Mouse (Mus musculus) forebrain, postnatal 0 days (tissue): Measurements from ENCODE around the gene Spc25. TPM values are rescaled to one million over a fixed set of nuclear protein-coding genes. Genes with fewer than 3 reads are reported as not detected.

ENCODE experiments used
- ATAC-seq: fragments of 200-750 bp; cut with Nextera tagmentation; 2 replicates; pipeline ENCODE4 v1.8.0; 2017; ENCODE audit warnings: mild to moderate bottlenecking, moderate library complexity
- DNase-seq: peaks from one replicate; pipeline ENCODE4 v3.0.0-alpha.2; 2015
- H3K27ac ChIP-seq: fragments of 300-500 bp; sonication (generic); 2 replicates; pipeline ENCODE4 v1.5.1; 2014; ENCODE audit warnings: low read depth, mild to moderate bottlenecking, antibody characterized with exemption, low read length, moderate library complexity, mixed read lengths
- H3K27me3 ChIP-seq: fragments of 300-500 bp; sonication (generic); 2 replicates; pipeline ENCODE4 v1.6.1; 2014; ENCODE audit warnings: mild to moderate bottlenecking, low read length, mixed read lengths; ENCODE audit not compliant: insufficient read depth
- H3K36me3 ChIP-seq: fragments of 300-500 bp; sonication (generic); 2 replicates; pipeline ENCODE4 v1.6.1; 2014; ENCODE audit warnings: mild to moderate bottlenecking, moderate library complexity; ENCODE audit not compliant: insufficient read depth
- H3K4me1 ChIP-seq: fragments of 300-500 bp; sonication (generic); 2 replicates; pipeline ENCODE4 v1.6.1; 2014; ENCODE audit warnings: antibody characterized with exemption; ENCODE audit not compliant: insufficient read depth
- H3K4me2 ChIP-seq: fragments of 300-500 bp; sonication (generic); 2 replicates; pipeline ENCODE4 v1.6.1; 2014; ENCODE audit warnings: low read depth, mild to moderate bottlenecking, moderate library complexity
- H3K4me3 ChIP-seq: fragments of 300-500 bp; sonication (generic); 2 replicates; pipeline ENCODE4 v1.5.1; 2014; ENCODE audit warnings: low read depth, low read length, mixed read lengths
- H3K9ac ChIP-seq: fragments of 300-500 bp; sonication (generic); 2 replicates; pipeline ENCODE4 v1.6.1; 2014; ENCODE audit warnings: mild to moderate bottlenecking
- H3K9me3 ChIP-seq: fragments of 300-500 bp; sonication (generic); 2 replicates; pipeline ENCODE4 v1.6.1; 2016; ENCODE audit warnings: low read length
- CTCF ChIP-seq: sonication (generic); IDR thresholded peaks from 2 replicates; pipeline ENCODE4 v1.5.1; 2016; ENCODE audit warnings: antibody characterized with exemption, control low read depth, low read depth
- WGBS: fragments of 180-500 bp; shearing (Covaris S2); extraction: QIAGEN DNeasy Blood & Tissue Kit; methylation state at CpG from one replicate; pipeline ENCODE4 v1.1.7; 2014; 5-methylcytosine and 5-hydroxymethylcytosine counted together
- polyA plus RNA-seq: library from polyadenylated mRNA; unstranded; fragments of >200 nt; fragmentation: Nextera tagmentation; extraction: Ambion mirVana; gene quantifications from 2 replicates; pipeline ENCODE4 v1.2.1, GENCODE M21; 2015
- total RNA-seq: library from RNA; depleted of rRNA; stranded (reverse); fragments of >200 nt; gene quantifications from 2 replicates; pipeline ENCODE4 v1.2.3, GENCODE M21; 2014

Gene Spc25
- total and polyA plus RNA-seq, 2 experiments from 2014 or later, result 10.5 to 21.3 TPM

GRCm38 (mm10) chr2:69212652-69213051 is 6.7 kb upstream of the Spc25 start:
- Histone ChIP-seq H3K4me2 (no peak overlapping the region), H3K9ac (no peak overlapping the region), H3K36me3 (no peaks in the 10 kb centered on the region), H3K27me3 (no peaks in the 10 kb centered on the region), H3K4me3 (no peak overlapping the region), H3K27ac (no peak overlapping the region), H3K9me3 (no peaks in the 10 kb centered on the region), H3K4me1 (no peaks in the 10 kb centered on the region)
- WGBS, result 65% methylated on average over 10 of the region's 10 CpGs
- DNase-seq (no peak), ATAC-seq (no peak)
- no peak for TF ChIP-seq CTCF

GRCm38 (mm10) chr2:69210773-69211172 is 4.8 kb upstream of the Spc25 start, which contains the start of gene G6pc2:
G6pc2 (plus strand) TSS chr2:69211073.
- H3K36me3 ChIP-seq, result no peaks in the 10 kb centered on the region
- 82% methylated on average over 7 of the region's 7 CpGs for whole genome bisulfite sequencing
- H3K9me3 ChIP-seq, result no peaks in the 10 kb centered on the region
- H3K4me1 ChIP-seq, result no peaks in the 10 kb centered on the region
- DNase-seq, result no peak
- ATAC-seq, result no peak
- no peak within 1 kb of the TSS for H3K9ac ChIP-seq
- no peak within 1 kb of the TSS for H3K4me3 ChIP-seq
- TF ChIP-seq CTCF, result no peak
- no peaks in the 10 kb centered on the region for H3K27me3 ChIP-seq
- H3K27ac ChIP-seq, result no peak within 1 kb of the TSS
- no peak within 1 kb of the TSS for H3K4me2 ChIP-seq

GRCm38 (mm10) chr2:69209684-69210083 is 3.7 kb upstream of the Spc25 start:
- Histone ChIP-seq H3K4me2 (no peak overlapping the region), H3K4me3 (no peak overlapping the region), H3K9ac (no peak overlapping the region), H3K27ac (no peak overlapping the region), H3K9me3 (no peaks in the 10 kb centered on the region), H3K27me3 (no peaks in the 10 kb centered on the region), H3K36me3 (no peaks in the 10 kb centered on the region), H3K4me1 (no peaks in the 10 kb centered on the region)
- no peak for DNase-seq
- 94% methylated on average over 3 of the region's 3 CpGs for WGBS
- TF ChIP-seq CTCF, result no peak
- ATAC-seq, result no peak

GRCm38 (mm10) chr2:69206523-69206922 is 529 bp upstream of the Spc25 start:
- no peak for ATAC-seq
- H3K27me3 ChIP-seq, result no peaks in the 10 kb centered on the region
- DNase-seq, result no peak
- WGBS, result 23% methylated on average over 7 of the region's 7 CpGs
- no peak overlapping the region for H3K4me3 ChIP-seq
- no peaks in the 10 kb centered on the region for H3K9me3 ChIP-seq
- H3K27ac ChIP-seq, result no peak overlapping the region
- H3K4me1 ChIP-seq, result no peaks in the 10 kb centered on the region
- TF ChIP-seq CTCF, result no peak
- H3K9ac ChIP-seq, result no peak overlapping the region
- no peaks in the 10 kb centered on the region for H3K36me3 ChIP-seq
- peak overlapping the region; percentile 3; the same call in 1 of the 2 replicates for H3K4me2 ChIP-seq

- Histone ChIP-seq H3K4me2 (peak overlapping the region; percentile 92), H3K36me3 (no peaks in the 10 kb centered on the region), H3K4me3 (peak overlapping the region; percentile 56), H3K9ac (peak overlapping the region; percentile 33; the same call in 1 of the 2 replicates), H3K9me3 (no peaks in the 10 kb centered on the region), H3K27me3 (no peaks in the 10 kb centered on the region), H3K4me1 (no peaks in the 10 kb centered on the region), H3K27ac (no peak overlapping the region)
- TF ChIP-seq CTCF, result no peak
- ATAC-seq, result no peak
- WGBS, result 15% methylated on average over 6 of the region's 6 CpGs
- no peak for DNase-seq
Measured at GRCm38 (mm10) chr2:69205185-69205584, 809 bp downstream of the Spc25 start.

GRCm38 (mm10) chr2:69193555-69193954 is 12.4 kb downstream of the Spc25 start:
- Histone ChIP-seq H3K4me2 (no peak overlapping the region), H3K4me1 (no peaks in the 10 kb centered on the region), H3K4me3 (no peak overlapping the region), H3K27me3 (no peaks in the 10 kb centered on the region), H3K27ac (no peak overlapping the region), H3K36me3 (no peaks in the 10 kb centered on the region), H3K9ac (no peak overlapping the region), H3K9me3 (no peaks in the 10 kb centered on the region)
- 83% methylated on average over 5 of the region's 5 CpGs for WGBS
- TF ChIP-seq CTCF, result no peak
- DNase-seq (no peak), ATAC-seq (no peak)

GRCm38 (mm10) chr2:69191059-69191458 is 14.9 kb downstream of the Spc25 start:
- ATAC-seq (no peak), DNase-seq (no peak)
- no peak for TF ChIP-seq CTCF
- Histone ChIP-seq H3K4me1 (no peaks in the 10 kb centered on the region), H3K9me3 (no peaks in the 10 kb centered on the region), H3K27ac (no peak overlapping the region), H3K27me3 (no peaks in the 10 kb centered on the region), H3K36me3 (no peaks in the 10 kb centered on the region), H3K9ac (no peak overlapping the region), H3K4me2 (no peak overlapping the region), H3K4me3 (no peak overlapping the region)
- WGBS, result 92% methylated on average over 5 of the region's 5 CpGs
